Mouse (Mus musculus): ENCODE data around the gene Supt3. TPM values are rescaled to one million over a fixed set of nuclear protein-coding genes. Genes with fewer than 3 reads are reported as not detected.

The Supt3 gene
- polyA plus RNA-seq, 1 experiment from 2014 or later: 21.4 TPM

- Histone ChIP-seq H3K27ac (no peak overlapping the region), H3K4me3 (no peak overlapping the region), H3K4me1 (no peaks in the 10 kb centered on the region), H3K27me3 (ENCODE audit: poor library complexity, severe bottlenecking) (no peaks in the 10 kb centered on the region), H3K9me3 (no peaks in the 10 kb centered on the region), H3K36me3 (replicated peaks) (no peaks in the 10 kb centered on the region)
- no peak for DNase-seq (ENCODE audit: extremely low spot score, low spot score)
- 88% methylated on average over 1 of the region's 1 CpGs for WGBS
Observed at GRCm38 (mm10) chr17:45007461-45007860, 230.5 kb downstream of the Supt3 start.

- 87% methylated on average over 4 of the region's 4 CpGs for WGBS
- Histone ChIP-seq H3K9me3 (no peaks in the 10 kb centered on the region), H3K27ac (no peak overlapping the region), H3K4me1 (no peaks in the 10 kb centered on the region), H3K27me3 (ENCODE audit: poor library complexity, severe bottlenecking) (no peaks in the 10 kb centered on the region), H3K4me3 (no peak overlapping the region), H3K36me3 (replicated peaks) (no peaks in the 10 kb centered on the region)
- DNase-seq (ENCODE audit: extremely low spot score, low spot score): no peak
Observed at GRCm38 (mm10) chr17:45008663-45009062, 231.7 kb downstream of the Supt3 start.

DNA sequence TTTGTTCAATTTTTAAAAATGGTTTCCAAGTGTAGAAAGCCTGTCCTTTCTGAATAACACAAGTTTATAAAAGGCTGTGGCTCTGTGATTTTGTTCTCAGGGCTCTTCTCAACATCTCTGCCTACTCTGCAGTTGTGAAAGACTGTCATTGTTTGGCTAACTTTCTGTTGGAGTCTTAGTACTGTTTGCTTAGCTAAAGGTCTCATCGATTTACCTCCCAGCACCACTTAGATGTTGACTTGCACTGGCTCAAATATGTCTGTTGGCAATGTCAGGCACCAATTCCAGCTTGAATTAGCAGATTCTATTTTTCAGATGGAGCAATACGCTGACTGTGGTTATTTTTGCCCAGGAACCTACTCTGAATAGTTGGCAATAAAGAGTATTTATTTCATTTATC, 233.5 kb downstream of the Supt3 start:
- H3K4me1 ChIP-seq: no peaks in the 10 kb centered on the region
- WGBS: 92% methylated on average over 2 of the region's 2 CpGs
- no peak overlapping the region for H3K4me3 ChIP-seq
- no peaks in the 10 kb centered on the region for H3K9me3 ChIP-seq
- H3K36me3 ChIP-seq (replicated peaks): no peaks in the 10 kb centered on the region
- H3K27ac ChIP-seq: no peak overlapping the region
- no peaks in the 10 kb centered on the region for H3K27me3 ChIP-seq (ENCODE audit: poor library complexity, severe bottlenecking)
- DNase-seq (ENCODE audit: extremely low spot score, low spot score): no peak

DNA sequence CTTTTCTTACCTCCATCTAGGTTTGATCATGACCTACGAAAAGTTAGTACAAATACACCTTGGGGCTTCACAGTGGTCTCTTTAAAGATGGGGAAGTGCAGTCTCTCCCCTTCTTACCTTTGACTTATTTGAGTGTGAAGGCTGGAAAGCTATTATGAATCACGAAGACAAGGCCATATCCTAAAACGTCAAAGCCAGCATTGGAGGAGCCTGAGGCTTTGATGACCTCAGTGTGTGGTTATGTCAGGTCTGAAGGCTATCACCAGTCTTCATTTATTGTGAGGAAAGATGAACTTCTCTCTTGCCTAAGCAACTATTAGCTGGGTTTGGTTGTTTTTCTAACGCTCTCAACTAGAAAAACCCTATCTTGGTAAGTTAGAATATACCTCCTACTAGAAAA, 239.8 kb downstream of the Supt3 start:
- Histone ChIP-seq H3K27ac (no peak overlapping the region), H3K4me1 (peaks cover 7% of the 10 kb centered on the region; the same call in 1 of the 2 replicates), H3K4me3 (no peak overlapping the region), H3K36me3 (replicated peaks) (no peaks in the 10 kb centered on the region), H3K9me3 (no peaks in the 10 kb centered on the region), H3K27me3 (ENCODE audit: poor library complexity, severe bottlenecking) (no peaks in the 10 kb centered on the region)
- no peak for DNase-seq (ENCODE audit: extremely low spot score, low spot score)
- 87% methylated on average over 4 of the region's 4 CpGs for WGBS

- H3K27ac ChIP-seq: no peak overlapping the region
- no peak overlapping the region for H3K4me3 ChIP-seq
- no peaks in the 10 kb centered on the region for H3K36me3 ChIP-seq (replicated peaks)
- H3K9me3 ChIP-seq: no peaks in the 10 kb centered on the region
- WGBS: 87% methylated on average over 8 of the region's 8 CpGs
- H3K4me1 ChIP-seq: peaks cover 7% of the 10 kb centered on the region; the same call in 1 of the 2 replicates
- no peaks in the 10 kb centered on the region for H3K27me3 ChIP-seq (ENCODE audit: poor library complexity, severe bottlenecking)
- no peak for DNase-seq (ENCODE audit: extremely low spot score, low spot score)
Observed at GRCm38 (mm10) chr17:45020155-45020930, 243.4 kb downstream of the Supt3 start.

GRCm38 (mm10) chr17:45028441-45028840, 251.5 kb downstream of the Supt3 start:
- Histone ChIP-seq H3K27me3 (ENCODE audit: poor library complexity, severe bottlenecking) (no peaks in the 10 kb centered on the region), H3K9me3 (no peaks in the 10 kb centered on the region), H3K36me3 (replicated peaks) (no peaks in the 10 kb centered on the region), H3K4me1 (no peaks in the 10 kb centered on the region), H3K27ac (no peak overlapping the region), H3K4me3 (no peak overlapping the region)
- DNase-seq (ENCODE audit: extremely low spot score, low spot score): no peak
- WGBS: 83% methylated on average over 3 of the region's 3 CpGs

GRCm38 (mm10) chr17:45029106-45029505, 252.2 kb downstream of the Supt3 start:
- Histone ChIP-seq H3K9me3 (no peaks in the 10 kb centered on the region), H3K4me3 (no peak overlapping the region), H3K4me1 (no peaks in the 10 kb centered on the region), H3K27me3 (ENCODE audit: poor library complexity, severe bottlenecking) (no peaks in the 10 kb centered on the region), H3K36me3 (replicated peaks) (no peaks in the 10 kb centered on the region), H3K27ac (no peak overlapping the region)
- WGBS: 84% methylated on average over 1 of the region's 1 CpGs
- no peak for DNase-seq (ENCODE audit: extremely low spot score, low spot score)

DNA sequence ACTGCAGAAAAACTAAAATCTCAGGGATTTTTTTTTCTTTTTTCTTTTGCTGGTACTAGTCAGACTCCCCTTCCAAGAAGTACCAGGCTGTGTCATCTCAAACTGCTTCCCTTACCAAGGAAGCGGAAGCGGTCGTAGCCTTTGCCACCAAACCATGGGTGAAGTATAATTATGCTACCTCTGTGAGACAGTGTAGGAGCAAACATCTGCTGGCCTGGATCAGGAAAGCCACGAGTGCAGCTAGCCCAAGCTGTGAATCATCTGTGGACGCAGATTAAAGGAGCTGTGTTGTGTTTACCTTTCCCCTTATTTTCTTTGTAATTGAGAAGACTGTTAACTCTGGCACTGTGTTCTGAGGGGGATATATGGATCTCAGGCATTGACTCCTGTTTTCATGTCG, 255.3 kb downstream of the Supt3 start:
- Histone ChIP-seq H3K9me3 (no peaks in the 10 kb centered on the region), H3K27me3 (ENCODE audit: poor library complexity, severe bottlenecking) (no peaks in the 10 kb centered on the region), H3K4me1 (no peaks in the 10 kb centered on the region), H3K4me3 (no peak overlapping the region), H3K36me3 (replicated peaks) (no peaks in the 10 kb centered on the region), H3K27ac (no peak overlapping the region)
- DNase-seq (ENCODE audit: extremely low spot score, low spot score): no peak
- WGBS: 78% methylated on average over 6 of the region's 6 CpGs

- no peaks in the 10 kb centered on the region for H3K27me3 ChIP-seq (ENCODE audit: poor library complexity, severe bottlenecking)
- DNase-seq (ENCODE audit: extremely low spot score, low spot score): no peak
- H3K36me3 ChIP-seq (replicated peaks): no peaks in the 10 kb centered on the region
- H3K27ac ChIP-seq: no peak overlapping the region
- H3K4me1 ChIP-seq: no peaks in the 10 kb centered on the region
- H3K9me3 ChIP-seq: no peaks in the 10 kb centered on the region
- 86% methylated on average over 7 of the region's 7 CpGs for WGBS
- no peak overlapping the region for H3K4me3 ChIP-seq
Observed at GRCm38 (mm10) chr17:45033617-45034016, 256.7 kb downstream of the Supt3 start.

DNA sequence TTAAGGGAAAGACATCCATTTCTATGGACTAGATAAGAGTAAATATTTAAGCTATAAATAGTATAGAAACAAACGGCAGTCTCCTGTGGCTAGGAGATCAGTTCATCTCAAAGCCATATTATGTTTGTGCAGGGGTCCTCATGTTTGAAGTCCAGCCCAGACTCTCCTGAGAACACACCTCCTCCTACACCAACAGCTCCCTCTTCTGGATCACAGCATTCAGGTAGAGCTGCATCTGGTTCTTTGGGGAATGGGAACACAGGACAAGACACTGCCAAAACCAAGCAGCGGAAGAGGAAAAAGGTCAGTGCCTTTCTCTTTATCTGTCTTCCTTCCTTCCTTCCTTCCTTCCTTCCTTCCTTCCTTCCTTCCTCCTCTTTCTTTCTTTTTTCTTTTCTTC, 264.1 kb downstream of the Supt3 start:
- H3K27me3 ChIP-seq (ENCODE audit: poor library complexity, severe bottlenecking): no peaks in the 10 kb centered on the region
- no peak overlapping the region for H3K27ac ChIP-seq
- H3K4me1 ChIP-seq: no peaks in the 10 kb centered on the region
- DNase-seq (ENCODE audit: extremely low spot score, low spot score): no peak
- H3K4me3 ChIP-seq: no peak overlapping the region
- 85% methylated on average over 2 of the region's 2 CpGs for WGBS
- H3K9me3 ChIP-seq: no peaks in the 10 kb centered on the region
- H3K36me3 ChIP-seq (replicated peaks): 0 out of 2 replicates have a peak, but pooled peaks cover 2% of the 10 kb centered on the region

- Histone ChIP-seq H3K27me3 (ENCODE audit: poor library complexity, severe bottlenecking) (no peaks in the 10 kb centered on the region), H3K27ac (no peak overlapping the region), H3K36me3 (replicated peaks) (0 out of 2 replicates have a peak, but pooled peaks cover 2% of the 10 kb centered on the region), H3K4me3 (no peak overlapping the region), H3K9me3 (no peaks in the 10 kb centered on the region), H3K4me1 (no peaks in the 10 kb centered on the region)
- DNase-seq (ENCODE audit: extremely low spot score, low spot score): no peak
Observed at GRCm38 (mm10) chr17:45045804-45046203, 268.9 kb downstream of the Supt3 start.

DNA sequence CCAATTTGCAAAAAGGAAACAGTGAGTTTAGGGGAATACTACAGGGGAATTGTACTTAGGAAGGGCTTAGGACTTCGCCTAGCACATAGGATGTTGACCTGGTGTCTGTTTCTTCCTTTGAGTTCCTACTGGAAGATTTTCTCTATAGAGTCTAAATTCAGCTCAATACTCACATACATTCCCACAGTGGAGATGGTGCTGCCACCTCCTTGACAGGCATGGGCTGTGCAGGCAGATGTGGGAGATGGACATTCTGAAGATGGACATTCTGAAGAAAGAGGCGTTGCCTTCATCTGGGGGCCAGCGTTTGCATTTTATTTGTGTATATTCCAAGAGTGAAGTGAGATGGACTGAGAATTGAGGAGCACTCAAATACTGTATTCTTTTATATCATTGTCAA, 269.6 kb downstream of the Supt3 start:
- Histone ChIP-seq H3K27me3 (ENCODE audit: poor library complexity, severe bottlenecking) (no peaks in the 10 kb centered on the region), H3K4me3 (no peak overlapping the region), H3K36me3 (replicated peaks) (0 out of 2 replicates have a peak, but pooled peaks cover 2% of the 10 kb centered on the region), H3K27ac (no peak overlapping the region), H3K9me3 (no peaks in the 10 kb centered on the region), H3K4me1 (no peaks in the 10 kb centered on the region)
- 88% methylated on average over 3 of the region's 3 CpGs for WGBS
- DNase-seq (ENCODE audit: extremely low spot score, low spot score): no peak

GRCm38 (mm10) chr17:45047236-45047635, 270.3 kb downstream of the Supt3 start:
- 91% methylated on average over 6 of the region's 6 CpGs for WGBS

More at GRCm38 (mm10) chr17:45047236-45047635, 270.3 kb downstream of the Supt3 start:
- no peak for DNase-seq (ENCODE audit: extremely low spot score, low spot score)
- no peaks in the 10 kb centered on the region for H3K4me1 ChIP-seq
- H3K27ac ChIP-seq: no peak overlapping the region
- H3K9me3 ChIP-seq: no peaks in the 10 kb centered on the region
- 0 out of 2 replicates have a peak, but pooled peaks cover 2% of the 10 kb centered on the region for H3K36me3 ChIP-seq (replicated peaks)
- H3K27me3 ChIP-seq (ENCODE audit: poor library complexity, severe bottlenecking): no peaks in the 10 kb centered on the region
- no peak overlapping the region for H3K4me3 ChIP-seq

All from forebrain, embryonic 10.5 days (tissue).